Mouse (Mus musculus) midbrain, embryonic 10.5 days (tissue): Measurements from ENCODE around the gene Prr14. TPM values are rescaled to one million over a fixed set of nuclear protein-coding genes. Genes with fewer than 3 reads are reported as not detected.

Experiments used
- microRNA-seq: library from miRNA; unstranded; fragments of <30 nt; microRNA quantifications from one replicate; pipeline ENCODE4, GENCODE M21; 2017
- polyA plus RNA-seq: library from polyadenylated mRNA; unstranded; fragments of >200 nt; fragmentation: Nextera tagmentation; extraction: Ambion mirVana; gene quantifications from 2 replicates; pipeline ENCODE4 v1.2.1, GENCODE M21; 2016

Prr14 gene
- polyA plus RNA-seq, 1 experiment from 2014 or later: 56.0 TPM

Small RNA genes lying within 50 kb of the gene (microRNA-seq; reads per million reads assigned to microRNA genes)
- gene Gm47278 (not detected), gene Mir7060 (2.1 reads per million)

Other genes with a start within 250 kb of the Prr14 start
- 75.4 and 78.6 TPM in 2 replicates for gene Zfp553, start 226.6 kb upstream of the Prr14 start, polyA plus RNA-seq
- gene Sept1, start 226.5 kb upstream of the Prr14 start, polyA plus RNA-seq: 31.8 and 32.7 TPM in 2 replicates
- gene Zfp771, start 215.3 kb upstream of the Prr14 start, polyA plus RNA-seq: 59.4 TPM in 2 replicates
- 289 and 345 TPM in 2 replicates for gene Dctpp1, start 198.9 kb upstream of the Prr14 start, polyA plus RNA-seq
- 71.2 and 76.9 TPM in 2 replicates for gene Sephs2, start 185.6 kb upstream of the Prr14 start, polyA plus RNA-seq
- gene Itgal, start 163.4 kb upstream of the Prr14 start, polyA plus RNA-seq: 0.72 and 0.77 TPM in 2 replicates
- 19.7 and 20.6 TPM in 2 replicates for gene Zfp768, start 114.0 kb upstream of the Prr14 start, polyA plus RNA-seq
- 8.6 and 9.1 TPM in 2 replicates for gene Zfp747, start 83.6 kb upstream of the Prr14 start, polyA plus RNA-seq
- gene 9130019O22Rik, start 72.4 kb upstream of the Prr14 start, polyA plus RNA-seq: 5.8 and 6.4 TPM in 2 replicates
- gene E430018J23Rik, start 66.0 kb upstream of the Prr14 start, polyA plus RNA-seq: 5.4 and 6.3 TPM in 2 replicates
- gene Zfp764, start 52.8 kb upstream of the Prr14 start, polyA plus RNA-seq: 6.9 and 8.0 TPM in 2 replicates
- gene Zfp688, start 37.5 kb upstream of the Prr14 start, polyA plus RNA-seq: 34.4 and 35.2 TPM in 2 replicates
- gene Zfp689, start 10.5 kb upstream of the Prr14 start, polyA plus RNA-seq: 13.9 and 16.4 TPM in 2 replicates
- gene Fbrs, start 19.6 kb downstream of the Prr14 start, polyA plus RNA-seq: 8.6 and 9.6 TPM in 2 replicates
- gene Srcap, start 52.4 kb downstream of the Prr14 start, polyA plus RNA-seq: 52.6 and 56.1 TPM in 2 replicates
- 14.3 and 18.8 TPM in 2 replicates for gene Gm42715, start 60.0 kb downstream of the Prr14 start, polyA plus RNA-seq
- 7.2 and 8.2 TPM in 2 replicates for gene Tmem265, start 101.8 kb downstream of the Prr14 start, polyA plus RNA-seq
- gene Phkg2, start 113.7 kb downstream of the Prr14 start, polyA plus RNA-seq: 46.9 and 48.3 TPM in 2 replicates
- 14.4 and 16.9 TPM in 2 replicates for gene Ccdc189, start 129.0 kb downstream of the Prr14 start, polyA plus RNA-seq
- 56.7 and 59.6 TPM in 2 replicates for gene Rnf40, start 129.2 kb downstream of the Prr14 start, polyA plus RNA-seq
- 32.2 and 37.1 TPM in 2 replicates for gene Zfp629, start 156.2 kb downstream of the Prr14 start, polyA plus RNA-seq
- 47.8 and 48.9 TPM in 2 replicates for gene Bcl7c, start 249.3 kb downstream of the Prr14 start, polyA plus RNA-seq